Mouse (Mus musculus): ENCODE data around the gene Camk2n2. TPM values are rescaled to one million over a fixed set of nuclear protein-coding genes. Genes with fewer than 3 reads are reported as not detected.
A peak's percentile ranks its signal among the peaks of the same experiment; 100 is the strongest.
"Not testable (repeated sequence)": the region's sequence is repeated elsewhere in the genome, so short reads cannot be mapped to it uniquely, and the experiment has no call there.

The Camk2n2 gene
- polyA plus RNA-seq (2016; fragmentation: Nextera tagmentation; extraction: Ambion mirVana): 9.1 TPM in 2 replicates

DNA sequence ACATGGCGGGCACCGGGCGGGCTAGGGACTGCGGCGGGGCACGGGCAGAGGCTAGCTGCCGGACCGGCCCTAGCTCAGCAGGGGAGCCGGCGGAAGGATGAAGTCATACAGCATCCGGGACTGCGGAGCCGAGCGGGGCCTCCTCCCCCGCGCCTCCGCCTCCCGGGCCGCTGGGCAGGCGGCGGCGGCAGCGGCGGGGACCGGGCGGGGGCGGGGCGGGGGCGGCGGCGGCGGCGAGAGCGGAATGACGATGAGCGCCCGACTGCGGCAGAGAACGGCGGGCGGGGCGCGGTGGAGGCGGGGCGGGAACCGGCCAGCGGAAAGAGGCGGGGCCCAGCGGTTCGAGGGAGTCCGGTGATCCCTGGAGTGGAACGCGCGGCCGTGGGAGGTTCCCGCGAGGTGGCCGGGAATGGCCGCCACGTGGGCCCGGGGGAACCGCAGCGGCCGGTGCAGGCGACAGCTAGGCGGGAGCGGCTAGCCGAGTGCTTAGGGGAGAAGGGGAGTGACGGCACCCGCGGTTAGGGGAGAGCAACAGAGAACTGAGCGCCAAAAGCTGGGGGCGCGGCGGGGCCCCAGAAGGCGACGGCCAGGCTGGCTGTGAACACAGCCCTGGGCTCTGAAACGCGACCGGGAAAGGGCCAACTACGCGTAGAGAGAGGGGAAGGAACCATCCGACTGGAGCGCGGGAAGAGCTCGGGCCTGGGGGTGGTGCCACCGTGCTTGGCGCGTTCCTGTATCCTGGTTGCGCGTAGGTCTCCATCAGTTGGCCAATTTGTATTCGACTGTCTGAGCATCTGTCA lies at the start of gene Camk2n2:
Gene Camk2n2 (minus strand): TSS at position 97 of the 800 bp plus-strand sequence.
- H3K9ac ChIP-seq: peak within 1 kb of the TSS; percentile 89
- H3K36me3 ChIP-seq: no peaks in the 10 kb centered on the region
- H3K4me3 ChIP-seq: peak within 1 kb of the TSS; percentile 82
- 1% methylated on average over 74 of the region's 92 CpGs for WGBS
- peak within 1 kb of the TSS; percentile 95 for H3K4me2 ChIP-seq (replicated peaks)
- no peaks in the 10 kb centered on the region for H3K9me3 ChIP-seq (replicated peaks)
- ATAC-seq (ENCODE audit: low FRiP score): peak; percentile 51
- H3K4me1 ChIP-seq: peaks cover 25% of the 10 kb centered on the region
- H3K27ac ChIP-seq: peak within 1 kb of the TSS; percentile 93
- peaks cover 11% of the 10 kb centered on the region for H3K27me3 ChIP-seq

- no peak for ATAC-seq (ENCODE audit: low FRiP score)
- no peak overlapping the region for H3K9ac ChIP-seq
- H3K36me3 ChIP-seq: peaks cover 9% of the 10 kb centered on the region
- no peak overlapping the region for H3K4me3 ChIP-seq
- H3K27ac ChIP-seq: no peak overlapping the region
- H3K27me3 ChIP-seq: no peaks in the 10 kb centered on the region
- H3K4me2 ChIP-seq (replicated peaks): no peak overlapping the region
- H3K9me3 ChIP-seq (replicated peaks): no peaks in the 10 kb centered on the region
- peaks cover 19% of the 10 kb centered on the region for H3K4me1 ChIP-seq
- WGBS: 87% methylated on average over 3 of the region's 3 CpGs
Measured at GRCm38 (mm10) chr16:20670291-20670690, 49.2 kb upstream of the Camk2n2 start.

DNA sequence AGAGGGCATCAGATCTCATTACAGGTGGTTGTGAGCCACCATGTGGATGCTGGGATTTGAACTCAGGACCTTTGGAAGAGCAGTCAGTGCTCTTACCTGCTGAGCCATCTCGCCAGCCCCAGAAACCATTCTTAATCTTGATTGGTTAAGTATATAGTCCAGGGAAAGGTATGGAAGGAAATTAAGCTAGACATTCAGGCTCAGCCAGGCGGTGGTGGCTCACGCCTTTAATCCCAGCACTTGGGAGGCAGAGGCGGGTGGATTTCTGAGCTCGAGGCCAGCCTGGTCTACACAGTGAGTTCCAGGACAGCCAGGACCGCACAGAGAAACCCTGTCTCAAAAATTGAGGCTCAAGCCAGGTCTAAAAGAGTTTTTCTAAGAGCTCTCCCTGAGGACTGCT lies 46.9 kb upstream of the Camk2n2 start, which contains the start of gene Eif4g1:
Gene Eif4g1 (plus strand): TSS at position 301 of the 400 bp plus-strand sequence.
- H3K27me3 ChIP-seq; H3K4me3 ChIP-seq; H3K27ac ChIP-seq; H3K9me3 ChIP-seq (replicated peaks); H3K4me1 ChIP-seq; H3K4me2 ChIP-seq (replicated peaks); ATAC-seq (ENCODE audit: low FRiP score); H3K9ac ChIP-seq: not testable (repeated sequence)
- 96% methylated on average over 2 of the region's 6 CpGs for WGBS
- H3K36me3 ChIP-seq: peaks cover 21% of the 10 kb centered on the region

GRCm38 (mm10) chr16:20657661-20658060 lies 36.6 kb upstream of the Camk2n2 start:
- Histone ChIP-seq H3K27me3 (no peaks in the 10 kb centered on the region), H3K4me3 (no peak overlapping the region), H3K9ac (no peak overlapping the region), H3K36me3 (peaks cover 85% of the 10 kb centered on the region), H3K9me3 (replicated peaks) (no peaks in the 10 kb centered on the region), H3K4me1 (peaks cover 6% of the 10 kb centered on the region), H3K4me2 (replicated peaks) (no peak overlapping the region), H3K27ac (no peak overlapping the region)
- no peak for ATAC-seq (ENCODE audit: low FRiP score)
- WGBS: 91% methylated on average over 4 of the region's 4 CpGs

DNA sequence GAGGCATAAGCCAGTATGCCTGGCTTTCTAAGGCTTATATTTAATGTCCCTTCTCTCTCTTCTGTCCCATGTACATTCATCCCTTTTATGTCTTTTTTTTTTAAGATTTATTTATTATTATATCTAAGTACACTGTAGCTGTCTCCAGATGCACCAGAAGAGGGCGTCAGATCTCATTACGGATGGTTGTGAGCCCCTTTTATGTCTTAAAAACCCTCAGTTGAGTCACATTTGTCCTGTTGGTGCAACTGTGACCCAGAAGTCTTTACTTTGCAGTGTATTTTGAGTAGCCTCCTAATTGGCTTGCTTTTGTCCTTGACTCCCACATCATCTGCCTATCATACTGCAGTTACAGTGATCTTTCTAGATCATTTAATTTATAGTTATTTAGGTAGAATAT lies 32.2 kb upstream of the Camk2n2 start:
- Histone ChIP-seq H3K9me3 (replicated peaks) (no peaks in the 10 kb centered on the region), H3K27ac (no peak overlapping the region), H3K4me3 (no peak overlapping the region), H3K9ac (no peak overlapping the region), H3K36me3 (peaks cover 42% of the 10 kb centered on the region), H3K27me3 (no peaks in the 10 kb centered on the region), H3K4me2 (replicated peaks) (no peak overlapping the region), H3K4me1 (peaks cover 17% of the 10 kb centered on the region)
- WGBS: 57% methylated on average over 2 of the region's 2 CpGs
- no peak for ATAC-seq (ENCODE audit: low FRiP score)

- Histone ChIP-seq H3K4me1 (peaks cover 17% of the 10 kb centered on the region), H3K4me3 (peak overlapping the region; percentile 87), H3K36me3 (peaks cover 28% of the 10 kb centered on the region), H3K4me2 (replicated peaks) (peak overlapping the region; percentile 94), H3K9me3 (replicated peaks) (no peaks in the 10 kb centered on the region), H3K9ac (peak overlapping the region; percentile 91), H3K27me3 (no peaks in the 10 kb centered on the region), H3K27ac (peak overlapping the region; percentile 78)
- no peak for ATAC-seq (ENCODE audit: low FRiP score)
- WGBS: 10% methylated on average over 12 of the region's 12 CpGs
Measured at GRCm38 (mm10) chr16:20651947-20652310, 30.8 kb upstream of the Camk2n2 start.

- Histone ChIP-seq H3K36me3 (peaks cover 22% of the 10 kb centered on the region), H3K9me3 (replicated peaks) (no peaks in the 10 kb centered on the region), H3K9ac (peak within 1 kb of the TSS; percentile 91), H3K4me1 (peaks cover 17% of the 10 kb centered on the region), H3K4me3 (peak within 1 kb of the TSS; percentile 87), H3K27me3 (no peaks in the 10 kb centered on the region), H3K4me2 (replicated peaks) (peak within 1 kb of the TSS; percentile 94), H3K27ac (peak within 1 kb of the TSS; percentile 78)
- 1% methylated on average over 46 of the region's 46 CpGs for WGBS
- peak; percentile 96 for ATAC-seq (ENCODE audit: low FRiP score)
Measured at GRCm38 (mm10) chr16:20651076-20651946, 30.2 kb upstream of the Camk2n2 start, which contains the start of gene Psmd2. TSS of gene Psmd2 (plus strand) at chr16:20651652.

GRCm38 (mm10) chr16:20643911-20644310 lies 22.8 kb upstream of the Camk2n2 start:
- Histone ChIP-seq H3K9ac (no peak overlapping the region), H3K27ac (no peak overlapping the region), H3K36me3 (no peaks in the 10 kb centered on the region), H3K4me2 (replicated peaks) (no peak overlapping the region), H3K4me3 (no peak overlapping the region), H3K4me1 (no peaks in the 10 kb centered on the region), H3K27me3 (no peaks in the 10 kb centered on the region), H3K9me3 (replicated peaks) (no peaks in the 10 kb centered on the region)
- ATAC-seq (ENCODE audit: low FRiP score): no peak
- WGBS: 91% methylated on average over 7 of the region's 7 CpGs

DNA sequence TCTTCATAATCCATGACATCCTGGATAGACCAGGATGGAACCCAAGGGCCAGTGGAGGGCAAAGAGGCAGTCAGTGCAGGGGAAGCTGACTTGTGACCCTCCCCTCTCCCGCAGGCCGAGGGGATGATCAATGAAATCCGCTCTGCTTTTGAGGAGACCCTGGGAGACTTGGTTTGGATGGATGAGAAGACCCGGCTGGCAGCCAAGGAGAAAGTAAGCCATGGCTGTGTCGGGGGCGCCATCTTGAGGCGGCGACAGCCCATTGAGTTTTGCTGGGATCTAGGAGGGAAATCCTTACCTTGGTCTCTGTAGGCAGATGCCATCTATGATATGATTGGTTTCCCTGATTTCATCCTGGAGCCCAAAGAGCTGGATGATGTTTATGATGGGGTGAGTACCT lies 21.1 kb upstream of the Camk2n2 start:
- no peaks in the 10 kb centered on the region for H3K4me1 ChIP-seq
- H3K4me2 ChIP-seq (replicated peaks): no peak overlapping the region
- H3K27ac ChIP-seq: no peak overlapping the region
- no peak overlapping the region for H3K4me3 ChIP-seq
- ATAC-seq (ENCODE audit: low FRiP score): 0 out of 2 replicates have a peak, but pooled peaks have one; percentile 40
- WGBS: 6% methylated on average over 8 of the region's 8 CpGs
- no peaks in the 10 kb centered on the region for H3K36me3 ChIP-seq
- H3K9ac ChIP-seq: no peak overlapping the region
- H3K27me3 ChIP-seq: no peaks in the 10 kb centered on the region
- H3K9me3 ChIP-seq (replicated peaks): no peaks in the 10 kb centered on the region

DNA sequence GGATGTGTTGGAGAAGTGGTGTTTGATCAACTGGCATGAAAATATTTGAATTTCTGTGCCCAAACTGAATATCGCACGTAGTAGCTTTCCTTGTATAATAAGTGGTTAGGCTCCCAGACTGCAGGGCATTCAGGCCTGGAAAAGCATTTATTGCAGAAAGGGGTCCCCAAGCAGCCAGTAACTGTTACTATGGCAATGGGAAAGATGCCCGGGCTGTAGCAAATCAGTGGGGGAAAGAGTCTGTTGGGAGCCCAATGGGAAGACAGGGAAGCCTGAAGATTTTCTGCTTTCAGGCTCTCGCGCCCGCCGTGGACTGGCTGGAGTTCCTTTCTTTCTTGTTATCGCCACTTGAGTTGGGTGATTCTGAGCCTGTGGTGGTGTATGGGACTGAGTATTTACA lies 17.3 kb upstream of the Camk2n2 start:
- H3K4me1 ChIP-seq: no peaks in the 10 kb centered on the region
- 79% methylated on average over 8 of the region's 8 CpGs for WGBS
- no peaks in the 10 kb centered on the region for H3K27me3 ChIP-seq
- no peaks in the 10 kb centered on the region for H3K9me3 ChIP-seq (replicated peaks)
- H3K9ac ChIP-seq: no peak overlapping the region
- H3K27ac ChIP-seq: no peak overlapping the region
- no peak overlapping the region for H3K4me2 ChIP-seq (replicated peaks)
- no peaks in the 10 kb centered on the region for H3K36me3 ChIP-seq
- ATAC-seq (ENCODE audit: low FRiP score): no peak
- no peak overlapping the region for H3K4me3 ChIP-seq

DNA sequence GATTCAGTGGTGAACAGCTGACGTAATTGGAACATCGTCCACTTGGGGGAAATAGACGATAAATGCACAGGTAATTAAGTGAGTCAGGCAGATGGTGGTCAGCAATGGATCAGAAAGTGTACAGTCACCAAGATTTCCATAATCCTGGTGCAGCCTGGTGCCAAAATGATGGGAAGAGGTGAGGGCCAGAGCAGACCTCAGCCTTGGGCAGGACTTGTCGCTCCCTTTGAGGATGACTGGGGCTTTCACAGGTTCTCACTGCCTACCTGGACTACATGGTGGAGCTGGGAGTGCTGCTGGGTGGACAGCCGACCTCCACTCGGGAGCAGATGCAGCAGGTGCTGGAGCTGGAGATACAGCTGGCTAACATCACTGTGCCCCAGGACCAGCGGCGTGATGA lies 16.3 kb upstream of the Camk2n2 start:
- Histone ChIP-seq H3K36me3 (peaks cover 3% of the 10 kb centered on the region; the same call in 1 of the 2 replicates), H3K4me3 (no peak overlapping the region), H3K27me3 (no peaks in the 10 kb centered on the region), H3K27ac (no peak overlapping the region), H3K9me3 (replicated peaks) (no peaks in the 10 kb centered on the region), H3K9ac (no peak overlapping the region), H3K4me2 (replicated peaks) (no peak overlapping the region), H3K4me1 (no peaks in the 10 kb centered on the region)
- ATAC-seq (ENCODE audit: low FRiP score): no peak
- 80% methylated on average over 8 of the region's 8 CpGs for WGBS

Measured in hindbrain, embryonic 12.5 days (tissue).